ENCODE assay signal across 9 mouse cellular contexts in genomic region chr7:45343543-45343942, GRCm38 (mm10). TPM values are rescaled to one million over a fixed set of nuclear protein-coding genes. Genes with fewer than 3 reads are reported as not detected.
DNase-seq lines count a peak whose midpoint lies in the region; ATAC-seq lines count a peak whose summit lies in the region.
"Had no signal": no experiment of that assay in that cellular context is flagged by ENCODE, and none has a peak within 500 bp of the region (broad histone marks: within the 10 kb centered on the region; RNA-seq: fewer than 3 reads in every experiment).

No protein-coding gene starts in this region.

- intact Hi-C loops in heart, postnatal 36 days (cut with DNase I), result no loop called here

- 0 out of 2 replicates have a peak, but pooled peaks cover 3% of the 10 kb centered on the region for H3K27me3 ChIP-seq in kidney, embryonic 15.5 days
- H3K27me3 ChIP-seq in embryonic facial prominence, embryonic 10.5 days (replicated peaks; ENCODE audit: low read depth, poor library complexity, severe bottlenecking), result peaks cover 22% of the 10 kb centered on the region

- H3K4me2 ChIP-seq in kidney, embryonic 15.5 days, result no peak overlapping the region
- H3K4me2 ChIP-seq: limb, embryonic 12.5 days had no signal

- H3K4me3 ChIP-seq in kidney, embryonic 15.5 days (replicated peaks), result no peak overlapping the region
- no peak overlapping the region for H3K4me3 ChIP-seq in embryonic facial prominence, embryonic 10.5 days
- H3K4me3 ChIP-seq: limb, embryonic 12.5 days had no signal

- H3K9me3 ChIP-seq in kidney, embryonic 15.5 days (replicated peaks), result no peaks in the 10 kb centered on the region
- H3K9me3 ChIP-seq in embryonic facial prominence, embryonic 10.5 days, result no peaks in the 10 kb centered on the region
- H3K9me3 ChIP-seq: limb, embryonic 12.5 days had no signal

- no peak overlapping the region for H3K9ac ChIP-seq in kidney, embryonic 15.5 days
- H3K9ac ChIP-seq: limb, embryonic 12.5 days had no signal

- H3K36me3 ChIP-seq in kidney, embryonic 15.5 days, result no peaks in the 10 kb centered on the region
- no peaks in the 10 kb centered on the region for H3K36me3 ChIP-seq in embryonic facial prominence, embryonic 10.5 days (replicated peaks)
- H3K36me3 ChIP-seq: limb, embryonic 12.5 days had no signal

- WGBS in kidney, embryonic 15.5 days, result 23% methylated on average over 13 of the region's 13 CpGs
- WGBS in embryonic facial prominence, embryonic 10.5 days, result 31% methylated on average over 13 of the region's 13 CpGs

- H3K27ac ChIP-seq in kidney, embryonic 15.5 days, result no peak overlapping the region
- no peak overlapping the region for H3K27ac ChIP-seq in embryonic facial prominence, embryonic 10.5 days (replicated peaks)
- H3K27ac ChIP-seq: limb, embryonic 12.5 days had no signal

- peak; percentile 33 to 35 for DNase-seq in kidney, postnatal 4 days
- DNase-seq in 416B (ENCODE audit: low read depth), result peak; percentile 67
- DNase-seq in B cell, adult 2 months, result peak; percentile 44 to 55
- DNase-seq in embryonic facial prominence, embryonic 10.5 days (ENCODE audit: low spot score), result peak; percentile 38
- no peak for DNase-seq in urinary bladder, postnatal 25 days (ENCODE audit: low spot score)
- DNase-seq in heart, postnatal 36 days, result no peak
- DNase-seq: kidney, adult 11 months had no signal

- no peak for ATAC-seq in kidney, embryonic 15.5 days (replicated peaks; ENCODE audit: low FRiP score)

- H3K4me1 ChIP-seq in kidney, embryonic 15.5 days, result peaks cover 30% of the 10 kb centered on the region
- H3K4me1 ChIP-seq in embryonic facial prominence, embryonic 10.5 days, result peaks cover 40% of the 10 kb centered on the region

RNA-seq across cellular contexts. Expression of gene Hrc, which starts 8.5 kb away (rescaled TPM):
- polyA plus RNA-seq in kidney, embryonic 15.5 days (2015; fragmentation: Nextera tagmentation; extraction: Ambion mirVana), result 2.1 and 2.5 TPM in 2 replicates
- 0.31 and 0.64 TPM in 2 replicates for polyA plus RNA-seq in embryonic facial prominence, embryonic 10.5 days (2016; fragmentation: Nextera tagmentation; extraction: Ambion mirVana)
- 100 to 1,000 TPM; 842 to 873 TPM for total RNA-seq in heart, postnatal 36 days (2021)

RNA-seq across cellular contexts. Expression of gene Trpm4, which starts 10.0 kb away (rescaled TPM):
- 17.4 and 19.0 TPM in 2 replicates for polyA plus RNA-seq in kidney, embryonic 15.5 days (2015; fragmentation: Nextera tagmentation; extraction: Ambion mirVana)
- polyA plus RNA-seq in embryonic facial prominence, embryonic 10.5 days (2016; fragmentation: Nextera tagmentation; extraction: Ambion mirVana), result 10.6 and 11.3 TPM in 2 replicates
- total RNA-seq in heart, postnatal 36 days (2021), result 10 to 100 TPM; 24.6 to 27.4 TPM

RNA-seq across cellular contexts. Expression of gene Ppfia3, which starts 23.3 kb away (rescaled TPM):
- 6.7 and 7.5 TPM in 2 replicates for polyA plus RNA-seq in kidney, embryonic 15.5 days (2015; fragmentation: Nextera tagmentation; extraction: Ambion mirVana)
- polyA plus RNA-seq in embryonic facial prominence, embryonic 10.5 days (2016; fragmentation: Nextera tagmentation; extraction: Ambion mirVana), result 5.8 and 7.1 TPM in 2 replicates
- not detected for total RNA-seq in heart, postnatal 36 days (2021)

RNA-seq across cellular contexts. Expression of gene Lin7b, which starts 26.8 kb away (rescaled TPM):
- 0.41 and 0.96 TPM in 2 replicates for polyA plus RNA-seq in kidney, embryonic 15.5 days (2015; fragmentation: Nextera tagmentation; extraction: Ambion mirVana)
- polyA plus RNA-seq in embryonic facial prominence, embryonic 10.5 days (2016; fragmentation: Nextera tagmentation; extraction: Ambion mirVana), result 0.24 and 1.2 TPM in 2 replicates
- total RNA-seq in heart, postnatal 36 days (2021), result 1 to 10 TPM; 1.3 to 1.7 TPM

RNA-seq across cellular contexts. Expression of gene Snrnp70, which starts 52.0 kb away (rescaled TPM):
- 225 and 242 TPM in 2 replicates for polyA plus RNA-seq in kidney, embryonic 15.5 days (2015; fragmentation: Nextera tagmentation; extraction: Ambion mirVana)
- 285 and 287 TPM in 2 replicates for polyA plus RNA-seq in embryonic facial prominence, embryonic 10.5 days (2016; fragmentation: Nextera tagmentation; extraction: Ambion mirVana)
- 10 to 100 TPM; 92.8 to 95.9 TPM for total RNA-seq in heart, postnatal 36 days (2021)

Comparison
In these comparisons a context has a peak if more than half of its experiments do, and no peak if none do; other contexts are left out.
1. DNase-seq: peak in kidney, postnatal 4 days (2 of 2), 416B (single experiment), B cell, adult 2 months (2 of 2) and embryonic facial prominence, embryonic 10.5 days (single experiment); none in urinary bladder, postnatal 25 days (single experiment) and heart, postnatal 36 days (0 of 2).